Mouse (Mus musculus): Measurements from ENCODE around the gene Ifnl3.

DNA sequence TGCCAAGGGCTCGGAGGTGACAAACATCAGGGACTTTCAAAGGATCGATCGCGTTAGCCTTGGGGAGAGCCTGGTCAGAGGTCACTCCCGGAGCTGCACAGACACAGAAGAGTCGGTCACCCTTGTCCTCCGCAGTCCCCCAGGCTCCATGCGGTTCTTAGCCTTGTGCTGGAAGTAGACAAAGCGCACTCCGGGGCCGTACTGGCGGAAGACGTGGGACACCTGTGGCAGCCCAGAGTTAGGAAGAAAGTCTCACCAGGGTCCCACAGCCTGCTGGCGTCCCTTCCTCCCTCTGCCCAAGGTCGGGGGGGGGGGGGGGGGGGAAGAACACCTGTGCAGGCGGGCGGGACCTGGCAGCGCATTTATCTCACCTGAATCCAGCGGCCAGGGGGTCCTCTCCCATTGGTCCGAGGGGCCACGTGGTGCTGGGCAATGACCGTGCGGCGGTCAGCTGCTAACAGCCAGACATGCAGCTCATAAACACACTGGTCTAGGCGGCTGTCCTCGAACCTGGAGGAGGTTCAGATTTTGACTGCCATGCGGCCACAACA, 21.5 kb downstream of the Ifnl3 start:
- TF ChIP-seq POLR2A (IDR thresholded peaks at IDR 0.05; ENCODE audit: low read depth, low read length) (no peak), CTCF (IDR thresholded peaks at IDR 0.05; ENCODE audit: extremely low read depth, insufficient read length, insufficient replicate concordance, low read depth, low read length) (no peak)

All from small intestine, adult 2 months (tissue).